Mouse (Mus musculus) embryonic stem cell, embryonic (primary cell): ENCODE data around the gene Fhad1.

Experiments used
- CTCF ChIA-PET, 4 experiments: fragments of 300-600 bp in 2 of 4; fragments of 350-600 bp in 2 of 4; sonication (Branson Sonifier 250); formaldehyde crosslinking; loops; one replicate each; lab custom pipeline; 2022; ENCODE audit warnings: inconsistent platforms in 2 of 4; lab: Charles Lee
- POLR2A ChIA-PET, 4 experiments: fragments of 300-600 bp in 2 of 4; fragments of 350-600 bp in 2 of 4; sonication (Branson Sonifier 250); formaldehyde crosslinking; loops; one replicate each; lab custom pipeline; 2022; ENCODE audit warnings: antibody characterized with exemption in 4 of 4, inconsistent platforms in 1 of 4; lab: Charles Lee

Fhad1 gene

DNA sequence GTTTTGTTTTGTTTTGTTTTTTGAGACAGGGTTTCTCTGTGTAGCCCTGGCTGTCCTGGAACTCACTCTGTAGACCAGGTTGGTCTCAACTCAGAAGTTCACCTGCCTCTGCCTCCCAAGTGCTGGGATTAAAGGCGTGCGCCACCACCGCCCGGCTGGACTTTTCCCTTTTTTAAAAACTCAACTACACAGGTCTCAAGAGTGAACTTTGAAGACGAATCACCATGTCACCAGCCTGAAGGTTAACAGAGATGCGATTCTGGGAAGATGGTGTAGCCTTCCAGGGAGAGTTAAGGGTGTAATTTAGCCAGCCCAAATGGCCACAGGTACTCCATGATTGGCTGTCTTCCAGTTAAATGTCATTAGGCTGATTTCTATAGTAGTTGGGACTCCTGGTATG lies 37.0 kb upstream of the Fhad1 start:
- CTCF ChIA-PET = interaction anchor here in 1 of 4 experiments (0.7 to 1.0 kb wide), 2 partner anchors 12 to 46 kb away, joined by 3 read pairs; no protein-coding TSS in a partner anchor
- POLR2A ChIA-PET = interaction anchor here in 3 of 4 experiments (0.6 to 42.6 kb wide), 23 partner anchors 9 to 763 kb away, joined by 3 to 1562 read pairs (median 7); partner anchors contain the start of genes Fhad1 (in 3 of the 3) and Tmem51 (in 1 of the 3)

DNA sequence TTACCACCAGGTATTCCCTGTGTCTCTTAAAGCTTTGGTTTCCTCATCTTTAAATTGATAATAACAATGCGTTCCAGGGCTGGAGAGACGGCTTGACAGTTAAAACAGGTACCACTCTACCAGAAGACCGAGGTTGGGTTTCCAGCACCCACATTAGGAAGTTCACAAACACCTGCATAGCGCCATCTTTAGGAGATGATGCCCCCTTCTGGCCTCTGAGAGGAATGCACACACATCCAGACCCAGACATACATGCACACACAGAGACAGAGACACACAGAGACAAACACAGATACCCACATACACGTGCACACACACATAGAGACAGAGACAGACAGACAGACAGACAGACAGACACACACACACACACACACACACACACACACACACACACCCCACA lies 35.1 kb upstream of the Fhad1 start:
- POLR2A ChIA-PET = interaction anchor here in 2 of 4 experiments (0.6 to 42.6 kb wide), 6 partner anchors 22 to 564 kb away, joined by 3 to 1562 read pairs (median 6); partner anchors contain the start of genes Fhad1 (in 1 of the 2) and Tmem51 (in 1 of the 2)
- CTCF ChIA-PET = interaction anchor here in 2 of 4 experiments (0.6 to 0.7 kb wide), 2 partner anchors 193 kb away, joined by 3 to 5 read pairs; no protein-coding TSS in a partner anchor

DNA sequence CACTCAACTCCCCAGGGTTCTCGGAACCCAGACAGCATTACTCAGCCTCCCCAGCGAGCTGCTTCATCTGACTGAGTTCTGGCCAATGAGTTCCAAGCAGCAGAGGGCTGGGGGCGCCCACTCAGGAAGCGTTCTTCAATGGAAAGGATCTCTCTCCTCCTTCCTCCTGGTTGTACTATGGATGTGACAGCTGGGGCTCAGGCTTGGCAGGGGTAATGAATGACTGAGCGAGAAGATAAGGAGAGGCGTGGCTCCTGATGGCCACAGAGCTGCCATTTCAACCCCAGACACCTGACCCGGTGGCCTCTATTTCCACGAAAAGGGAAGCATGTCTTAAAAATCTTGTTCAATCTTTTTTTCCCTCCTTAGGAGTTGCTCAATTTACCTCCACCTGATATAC lies 33.5 kb upstream of the Fhad1 start:
- CTCF ChIA-PET = interaction anchor here in 2 of 4 experiments (0.7 to 0.9 kb wide), 2 partner anchors 10 to 16 kb away, joined by 3 read pairs; no protein-coding TSS in a partner anchor
- POLR2A ChIA-PET = interaction anchor here in 3 of 4 experiments (0.5 to 42.6 kb wide), 16 partner anchors 8 to 482 kb away, joined by 3 to 1562 read pairs (median 4); partner anchors contain the start of genes Fhad1 (in 1 of the 3) and Tmem51 (in 1 of the 3)

DNA sequence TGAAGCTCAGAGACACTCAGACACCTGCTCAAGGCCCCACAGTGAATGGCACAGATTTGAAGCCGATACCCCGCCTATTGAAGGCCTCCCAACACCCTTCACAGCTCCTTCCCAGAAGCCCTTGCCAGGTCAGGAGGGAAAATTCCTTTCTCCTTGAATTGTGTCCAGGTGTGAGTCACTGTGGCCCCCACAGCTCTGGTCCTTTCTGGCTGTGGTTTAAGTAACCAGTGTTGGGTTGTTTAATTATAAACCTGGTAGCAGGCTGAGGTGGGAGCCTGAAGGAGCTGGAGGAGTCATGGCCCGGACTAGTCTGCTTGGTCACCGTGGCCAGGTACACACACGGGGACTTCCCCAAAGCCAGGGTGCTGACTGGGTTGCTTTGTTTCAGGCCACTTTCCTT lies 32.1 kb upstream of the Fhad1 start:
- ChIA-PET CTCF (interaction anchor here in 3 of 4 experiments (0.6 to 1.1 kb wide), 5 partner anchors 32 to 202 kb away, joined by 3 read pairs; no protein-coding TSS in a partner anchor), POLR2A (interaction anchor here in 3 of 4 experiments (0.5 to 42.6 kb wide), 12 partner anchors 9 to 123 kb away, joined by 3 to 1562 read pairs (median 5); partner anchors contain the start of gene Tmem51 (in 1 of the 3))

DNA sequence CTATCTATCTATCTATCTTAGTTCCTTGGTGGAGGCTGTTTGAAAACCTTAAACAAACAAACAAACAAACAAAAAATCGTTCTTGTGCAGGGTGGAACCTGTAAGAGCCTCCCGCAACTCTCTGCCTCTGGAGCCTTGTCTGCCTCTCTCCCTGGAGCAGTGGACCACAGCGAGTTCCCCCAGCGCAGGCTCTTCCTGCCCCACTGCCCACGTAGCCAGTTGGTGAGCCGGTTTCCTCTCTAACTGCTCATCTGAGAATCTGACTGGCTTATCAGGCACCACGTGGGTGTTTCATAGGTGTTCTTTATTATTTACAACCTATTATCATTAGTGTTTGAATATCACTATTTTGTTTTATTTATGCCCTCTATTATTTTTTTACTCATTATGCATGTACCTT lies 31.6 kb upstream of the Fhad1 start:
- ChIA-PET CTCF (interaction anchor here in 2 of 4 experiments (0.7 to 1.0 kb wide), 2 partner anchors 202 to 203 kb away, joined by 3 read pairs; no protein-coding TSS in a partner anchor), POLR2A (interaction anchor here in 3 of 4 experiments (0.5 to 42.6 kb wide), 13 partner anchors 13 to 123 kb away, joined by 3 to 1562 read pairs (median 4); partner anchors contain the start of gene Tmem51 (in 1 of the 3))

DNA sequence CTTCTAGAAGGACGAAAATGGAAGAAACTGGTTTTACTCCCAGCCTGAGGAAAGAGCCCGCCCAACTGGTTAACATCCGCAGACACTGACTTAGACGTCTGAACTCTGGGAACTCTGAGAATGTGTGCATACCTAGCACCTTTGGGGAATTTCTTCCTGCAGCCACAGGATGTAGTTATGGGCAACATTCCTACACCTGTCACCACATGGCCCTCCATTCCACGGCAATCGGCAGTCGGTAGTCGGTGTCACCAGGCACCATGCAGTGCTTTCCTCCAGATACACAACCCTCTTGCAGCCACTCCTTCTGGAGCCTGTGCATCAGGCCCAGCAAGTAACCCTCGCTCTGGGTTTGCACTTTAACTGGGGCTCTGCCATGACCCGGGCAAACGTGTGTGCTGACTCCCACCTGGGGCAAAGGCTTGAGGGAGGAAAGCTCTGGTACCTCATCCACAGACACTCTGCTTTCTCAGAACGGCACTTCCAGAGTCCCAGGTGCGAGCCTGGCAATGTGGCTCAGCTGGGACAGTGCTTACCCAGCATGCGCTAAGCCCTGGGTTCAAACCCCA lies 30.8 kb upstream of the Fhad1 start:
- CTCF ChIA-PET = interaction anchor here in 1 of 4 experiments (0.9 kb wide), 1 partner anchor 81 kb away, joined by 3 read pairs; no protein-coding TSS in a partner anchor

DNA sequence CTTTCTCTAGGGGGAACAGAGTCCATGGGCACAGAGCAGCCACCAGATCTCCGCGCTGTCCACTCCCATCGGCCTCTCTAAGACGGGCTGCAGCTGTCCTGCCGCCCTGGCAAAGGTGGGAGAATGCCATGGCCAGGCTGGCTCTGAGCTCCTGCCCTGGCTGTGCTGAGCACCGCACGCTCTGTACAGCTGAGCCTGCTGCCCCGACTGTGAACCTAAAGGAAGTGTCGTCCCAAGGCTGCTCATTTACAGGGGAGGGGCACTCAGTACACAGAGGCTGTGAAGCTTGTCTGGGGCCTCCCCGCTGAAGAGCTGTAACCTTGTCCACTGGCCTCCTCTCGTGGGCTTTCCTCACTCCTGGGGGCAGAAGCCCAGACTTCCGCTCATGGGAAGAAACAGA lies 29.6 kb upstream of the Fhad1 start:
- ChIA-PET CTCF (interaction anchor here in 2 of 4 experiments (0.7 to 1.5 kb wide), 4 partner anchors 9 to 80 kb away, joined by 3 to 4 read pairs (median 3); partner anchors contain the start of genes Fhad1 (in 1 of the 2) and Tmem51 (in 1 of the 2)), POLR2A (interaction anchor here in 3 of 4 experiments (0.6 to 42.6 kb wide), 11 partner anchors 8 to 196 kb away, joined by 3 to 1562 read pairs (median 4); partner anchors contain the start of gene Tmem51 (in 1 of the 3))

More for the DNA sequence above, 30.8 kb upstream of the Fhad1 start:
- POLR2A ChIA-PET = interaction anchor here in 2 of 4 experiments (0.9 to 42.6 kb wide), 7 partner anchors 12 to 52 kb away, joined by 3 to 1562 read pairs (median 5); partner anchors contain the start of gene Tmem51 (in 1 of the 2)

DNA sequence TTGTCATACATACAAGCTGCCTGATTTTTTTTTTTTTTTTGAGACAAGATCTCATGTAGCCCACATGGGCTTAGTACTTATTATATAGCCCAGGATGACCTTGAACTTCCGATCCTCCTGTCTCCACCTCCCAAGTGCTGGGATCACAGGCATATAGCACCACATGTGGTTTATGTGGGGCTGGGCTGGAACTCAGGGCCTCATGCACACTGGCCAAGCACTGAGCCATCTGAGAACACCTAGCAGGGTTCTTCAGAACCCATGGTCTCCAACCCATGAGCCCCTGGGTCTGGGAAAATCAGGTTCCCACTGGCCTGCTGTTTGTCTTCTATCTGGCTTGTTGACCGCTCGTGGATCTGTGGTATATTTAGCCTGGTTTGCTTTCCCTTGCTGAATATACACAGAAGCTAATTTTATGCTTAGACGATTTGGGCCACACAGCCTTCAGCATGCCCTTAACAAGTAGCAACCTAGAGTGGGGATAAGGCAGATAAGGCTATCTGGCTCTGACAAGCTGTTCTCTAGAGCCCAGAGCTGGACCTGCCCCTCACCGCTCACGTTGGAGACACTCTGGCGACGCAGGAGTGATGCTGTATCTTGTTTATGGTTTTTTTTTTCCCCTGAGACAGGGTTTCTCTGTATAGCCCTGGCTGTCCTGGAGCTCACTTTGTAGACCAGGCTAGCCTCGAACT lies 24.9 kb upstream of the Fhad1 start:
- CTCF ChIA-PET = interaction anchor here in 1 of 4 experiments (0.6 to 1.2 kb wide), 2 partner anchors 12 to 34 kb away, joined by 3 read pairs; no protein-coding TSS in a partner anchor
- POLR2A ChIA-PET = interaction anchor here (0.6 to 42.6 kb wide), 11 partner anchors 8 to 561 kb away, joined by 3 to 1562 read pairs (median 4); partner anchors contain the start of gene Tmem51 (in 2 of the 4)

DNA sequence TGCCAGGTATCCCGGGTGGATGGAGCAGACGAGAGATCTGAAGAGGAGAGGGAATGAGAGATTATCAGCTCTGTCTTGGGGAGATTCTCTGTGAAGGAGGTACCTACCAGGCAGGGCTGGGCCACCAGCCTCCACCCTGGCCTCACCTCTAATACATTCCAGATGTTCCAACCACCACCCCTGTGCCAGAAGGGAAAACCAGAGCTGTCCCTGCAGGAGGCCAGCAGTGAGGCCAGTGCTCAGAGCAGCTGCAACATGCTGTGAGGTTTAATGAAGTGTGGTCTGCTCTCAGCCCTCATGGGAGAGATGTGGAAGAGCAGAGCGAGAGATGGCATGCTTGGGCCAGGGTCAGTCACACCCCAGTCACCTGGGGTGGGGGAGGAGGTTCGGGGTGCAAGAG lies 23.0 kb upstream of the Fhad1 start:
- ChIA-PET POLR2A (interaction anchor here in 3 of 4 experiments (0.6 to 42.6 kb wide), 8 partner anchors 14 to 67 kb away, joined by 3 to 1562 read pairs (median 4); partner anchors contain the start of gene Tmem51 (in 1 of the 3)), CTCF (interaction anchor here in 2 of 4 experiments (0.6 to 0.7 kb wide), 2 partner anchors 11 to 32 kb away, joined by 3 to 4 read pairs; no protein-coding TSS in a partner anchor)

DNA sequence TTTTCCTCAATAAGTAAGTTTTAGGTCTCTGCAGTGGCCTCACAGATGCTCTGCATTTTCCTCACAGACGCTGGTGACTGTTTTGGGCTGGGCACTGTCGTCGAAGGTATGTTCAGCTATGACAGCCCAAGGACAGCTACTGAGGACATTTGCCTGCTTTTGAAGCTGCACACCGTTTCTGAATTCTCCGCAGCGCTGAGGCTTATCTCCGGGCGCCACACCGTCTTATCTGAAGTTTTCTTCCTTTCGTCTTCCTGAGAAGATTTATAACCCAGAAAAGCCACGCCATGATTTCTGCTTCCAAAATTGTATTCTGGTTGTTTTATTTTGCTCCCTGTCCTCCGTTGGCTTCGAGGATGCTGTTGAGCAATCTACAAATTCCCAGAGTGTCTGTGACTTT lies 13.7 kb upstream of the Fhad1 start:
- ChIA-PET POLR2A (interaction anchor here in 1 of 4 experiments (2.1 kb wide), 1 partner anchor 37 kb away, joined by 4 read pairs; no protein-coding TSS in a partner anchor), CTCF (interaction anchor here in 1 of 4 experiments (1.5 kb wide), 1 partner anchor 23 kb away, joined by 3 read pairs; no protein-coding TSS in a partner anchor)

DNA sequence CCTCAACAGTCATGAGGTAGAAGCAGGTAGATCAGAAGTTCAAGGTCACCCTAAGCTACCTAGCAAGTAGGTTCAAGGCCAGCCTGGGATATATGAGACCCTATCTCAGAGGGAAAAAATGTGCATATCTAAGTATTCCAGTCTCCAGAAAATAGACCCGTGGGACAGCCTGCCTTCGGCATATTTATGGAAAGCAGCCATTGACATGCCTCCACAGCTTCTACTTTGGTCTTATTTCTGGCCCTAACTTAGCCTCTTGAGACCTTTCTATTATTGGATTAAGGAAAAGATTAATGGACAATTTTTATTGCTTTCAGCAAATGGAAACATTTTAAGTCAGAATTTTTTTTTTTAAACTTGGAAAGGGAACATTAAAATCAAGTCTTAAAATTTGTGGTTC lies 12.1 kb upstream of the Fhad1 start:
- ChIA-PET CTCF (interaction anchor here in 1 of 4 experiments (0.5 kb wide), 1 partner anchor 64 kb away, joined by 3 read pairs; no protein-coding TSS in a partner anchor), POLR2A (interaction anchor here in 3 of 4 experiments (0.7 to 2.1 kb wide), 7 partner anchors 8 to 102 kb away, joined by 3 to 4 read pairs (median 3); partner anchors contain the start of gene Fhad1 (in 1 of the 3))

DNA sequence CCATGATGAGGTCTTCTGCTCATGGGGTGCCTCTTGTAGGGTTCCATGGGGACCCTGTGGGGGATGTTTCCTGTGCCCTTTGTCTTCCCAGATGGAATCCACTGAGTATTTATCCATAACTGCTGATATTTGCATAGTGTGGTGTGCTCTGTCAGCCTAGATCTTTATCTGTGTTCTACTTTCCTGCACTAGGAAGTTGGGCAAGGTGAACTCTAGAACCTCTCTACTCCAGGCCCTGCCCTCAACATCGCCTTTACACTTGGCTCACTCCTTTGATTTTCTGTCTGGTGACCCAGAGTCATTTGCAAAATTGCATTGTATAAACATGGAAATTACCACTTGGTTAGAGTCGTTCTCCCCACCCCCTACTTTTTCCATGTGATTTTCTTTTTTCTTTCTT lies 9.7 kb upstream of the Fhad1 start:
- CTCF ChIA-PET = interaction anchor here in 1 of 4 experiments (1.7 kb wide), 1 partner anchor 19 kb away, joined by 6 read pairs; no protein-coding TSS in a partner anchor
- POLR2A ChIA-PET = interaction anchor here in 3 of 4 experiments (0.9 to 1.6 kb wide), 5 partner anchors 10 to 52 kb away, joined by 3 to 6 read pairs (median 5); partner anchors contain the start of gene Fhad1 (in 2 of the 3)

DNA sequence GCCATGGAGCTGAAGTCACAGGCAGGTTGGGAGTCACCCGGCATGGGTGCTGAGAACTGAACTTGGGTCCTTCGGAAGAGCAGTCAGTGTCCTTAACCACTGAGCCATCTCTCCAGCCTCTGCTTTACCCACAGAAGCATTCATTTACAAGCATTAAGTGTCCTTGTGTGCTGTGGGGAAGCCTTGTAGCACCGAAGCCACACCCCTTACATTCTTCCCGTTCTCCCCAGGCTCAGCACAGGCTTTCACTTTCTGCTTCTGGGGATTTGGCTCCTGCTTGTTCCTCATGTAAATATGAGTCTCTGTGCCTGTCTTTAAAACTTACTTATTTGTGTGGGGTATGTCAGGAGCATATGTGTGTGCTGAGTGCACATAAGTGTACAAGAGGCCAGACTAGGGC lies 8.3 kb upstream of the Fhad1 start:
- CTCF ChIA-PET = interaction anchor here in 1 of 4 experiments (0.6 kb wide), 1 partner anchor 18 kb away, joined by 3 read pairs; no protein-coding TSS in a partner anchor
- POLR2A ChIA-PET = interaction anchor here in 3 of 4 experiments (0.8 to 1.6 kb wide), 7 partner anchors 9 to 54 kb away, joined by 3 to 6 read pairs (median 3); partner anchors contain the start of gene Fhad1 (in 1 of the 3)

DNA sequence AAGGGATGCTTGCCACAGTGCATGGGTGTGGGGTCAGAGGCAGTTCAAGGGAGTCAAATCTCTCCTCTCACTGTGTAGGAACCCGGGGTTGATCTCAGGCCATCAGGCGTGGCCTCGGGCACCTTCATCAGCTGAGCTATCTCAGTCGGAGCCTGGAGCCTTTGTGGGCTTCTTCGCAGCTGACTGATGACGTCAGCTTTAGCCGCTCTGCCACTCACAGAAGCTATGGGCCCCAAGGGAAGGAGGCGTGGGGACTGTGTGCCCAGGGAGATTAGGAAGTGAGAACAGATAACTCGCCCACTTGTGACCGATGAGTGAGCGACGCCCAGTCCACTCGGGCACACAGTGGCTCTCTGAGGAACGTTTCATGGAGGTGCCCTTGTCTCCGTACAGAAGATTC lies 2.8 kb upstream of the Fhad1 start:
- CTCF ChIA-PET = interaction anchor here in 3 of 4 experiments (0.6 to 2.1 kb wide), 6 partner anchors 12 to 331 kb away, joined by 3 to 8 read pairs (median 4); no protein-coding TSS in a partner anchor
- POLR2A ChIA-PET = interaction anchor here in 3 of 4 experiments (0.6 to 5.2 kb wide), 23 partner anchors 8 to 1202 kb away, joined by 3 to 37 read pairs (median 4); partner anchors contain the start of gene Tmem51 (in 1 of the 3)

DNA sequence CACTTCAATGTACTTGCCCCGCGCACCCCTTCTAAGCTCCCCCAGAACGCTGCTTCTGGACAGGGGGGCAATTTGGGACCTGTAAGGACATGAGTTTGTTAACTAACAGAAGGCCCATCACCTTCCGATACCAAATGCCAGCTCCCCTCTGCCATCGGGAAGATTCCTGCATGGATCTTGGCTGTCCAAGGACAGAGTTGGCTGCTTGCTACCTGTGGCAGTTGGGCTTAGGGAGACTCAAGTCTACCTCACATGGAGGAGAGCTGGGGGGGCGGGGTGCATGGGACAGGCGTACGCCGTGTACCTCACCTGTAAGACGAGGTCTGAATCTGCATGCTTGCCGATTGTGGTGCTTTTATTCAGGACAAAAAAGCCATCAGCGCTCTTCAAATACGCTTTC lies 3.6 kb downstream of the Fhad1 start:
- ChIA-PET CTCF (interaction anchor here (0.6 to 1.6 kb wide), 12 partner anchors 16 to 581 kb away, joined by 3 to 7 read pairs (median 3); partner anchors contain the start of gene Tmem51 (in 1 of the 4)), POLR2A (interaction anchor here in 3 of 4 experiments (0.5 to 10.3 kb wide), 34 partner anchors 10 to 727 kb away, joined by 3 to 92 read pairs (median 3); no protein-coding TSS in a partner anchor)

DNA sequence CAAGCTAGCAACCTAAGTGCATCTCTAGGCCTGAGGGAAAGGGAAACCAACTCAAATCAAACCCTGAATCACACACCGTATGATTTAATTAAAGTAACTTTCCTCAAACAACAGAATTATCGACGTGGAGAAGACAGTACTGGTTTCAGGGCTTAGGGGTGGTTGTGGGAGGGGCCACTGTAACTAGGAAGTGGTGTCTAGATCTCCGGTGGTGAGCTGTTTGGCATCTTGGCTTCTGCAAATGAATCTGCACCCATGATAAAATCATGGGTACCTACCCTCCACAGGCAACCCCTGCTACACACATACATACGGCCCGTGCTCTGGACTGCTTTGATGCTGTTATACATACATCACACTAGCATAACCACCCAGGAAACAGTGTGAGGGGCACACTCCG lies 4.4 kb downstream of the Fhad1 start:
- CTCF ChIA-PET = interaction anchor here (0.6 to 1.6 kb wide), 12 partner anchors 15 to 842 kb away, joined by 3 to 8 read pairs (median 3); partner anchors contain the start of gene Tmem51 (in 1 of the 4)

More for the DNA sequence above, 4.4 kb downstream of the Fhad1 start:
- POLR2A ChIA-PET = interaction anchor here in 3 of 4 experiments (0.5 to 10.3 kb wide), 28 partner anchors 11 to 724 kb away, joined by 3 to 92 read pairs (median 4); no protein-coding TSS in a partner anchor
